Mouse (Mus musculus) olfactory bulb, adult 2 months (tissue): ENCODE data around the gene Ampd1.

Source experiments
- CTCF ChIP-seq: fragments of 200-500 bp; IDR thresholded peaks from 2 replicates; pipeline ENCODE4 v1.5.1; 2012; ENCODE audit warnings: low read depth, mild to moderate bottlenecking, low read length, moderate library complexity; ENCODE audit not compliant: insufficient read depth
- POLR2A ChIP-seq: fragments of 200-500 bp; IDR thresholded peaks from 2 replicates; pipeline ENCODE4 v1.6.1; 2012; ENCODE audit warnings: mild to moderate bottlenecking, low read depth, low read length, moderate library complexity; ENCODE audit not compliant: insufficient read depth

- no peak for TF ChIP-seq POLR2A
- no peak for TF ChIP-seq CTCF
Measured at GRCm38 (mm10) chr3:103127721-103128120, 53.9 kb downstream of the Ampd1 start.
